Mouse (Mus musculus): ENCODE data around the gene Arhgap21. TPM values are rescaled to one million over a fixed set of nuclear protein-coding genes. Genes with fewer than 3 reads are reported as not detected.

The Arhgap21 gene
- polyA plus RNA-seq, 1 experiment: 33.4 TPM

- no peak for DNase-seq
- H3K4me3 ChIP-seq (replicated peaks; ENCODE audit: extremely low read depth, low read depth, low read length): no peak overlapping the region
- TF ChIP-seq CTCF (IDR thresholded peaks at IDR 0.05; ENCODE audit: insufficient read depth, low read length) (no peak), POLR2A (IDR thresholded peaks at IDR 0.05; ENCODE audit: borderline replicate concordance, extremely low read depth, low read depth, low read length) (no peak)
- no peaks in the 10 kb centered on the region for H3K4me1 ChIP-seq (ENCODE audit: control insufficient read depth, insufficient read depth, low read length)
- WGBS: 82% methylated on average over 8 of the region's 8 CpGs
These were observed 85.4 kb downstream of the Arhgap21 start for GRCm38 (mm10) chr2:20883288-20883687.

GRCm38 (mm10) chr2:20879877-20880605 lies 88.6 kb downstream of the Arhgap21 start:
- no peak for TF ChIP-seq CTCF (IDR thresholded peaks at IDR 0.05; ENCODE audit: insufficient read depth, low read length)
- no peak for TF ChIP-seq POLR2A (IDR thresholded peaks at IDR 0.05; ENCODE audit: borderline replicate concordance, extremely low read depth, low read depth, low read length)
- DNase-seq: no peak
- no peak overlapping the region for H3K4me3 ChIP-seq (replicated peaks; ENCODE audit: extremely low read depth, low read depth, low read length)
- 79% methylated on average over 16 of the region's 16 CpGs for WGBS
- no peaks in the 10 kb centered on the region for H3K4me1 ChIP-seq (ENCODE audit: control insufficient read depth, insufficient read depth, low read length)

GRCm38 (mm10) chr2:20874621-20875020 lies 94.1 kb downstream of the Arhgap21 start:
- Histone ChIP-seq H3K4me3 (replicated peaks; ENCODE audit: extremely low read depth, low read depth, low read length) (no peak overlapping the region), H3K4me1 (ENCODE audit: control insufficient read depth, insufficient read depth, low read length) (no peaks in the 10 kb centered on the region)
- TF ChIP-seq CTCF (IDR thresholded peaks at IDR 0.05; ENCODE audit: insufficient read depth, low read length) (no peak), POLR2A (IDR thresholded peaks at IDR 0.05; ENCODE audit: borderline replicate concordance, extremely low read depth, low read depth, low read length) (no peak)
- WGBS: 92% methylated on average over 5 of the region's 5 CpGs
- no peak for DNase-seq

- Histone ChIP-seq H3K4me3 (replicated peaks; ENCODE audit: extremely low read depth, low read depth, low read length) (no peak overlapping the region), H3K4me1 (ENCODE audit: control insufficient read depth, insufficient read depth, low read length) (no peaks in the 10 kb centered on the region)
- DNase-seq: no peak
- 38% methylated on average over 2 of the region's 2 CpGs for WGBS
- no peak for TF ChIP-seq CTCF (IDR thresholded peaks at IDR 0.05; ENCODE audit: insufficient read depth, low read length)
- no peak for TF ChIP-seq POLR2A (IDR thresholded peaks at IDR 0.05; ENCODE audit: borderline replicate concordance, extremely low read depth, low read depth, low read length)
These were observed 99.3 kb downstream of the Arhgap21 start for GRCm38 (mm10) chr2:20869212-20869965.

GRCm38 (mm10) chr2:20868052-20868451 lies 100.6 kb downstream of the Arhgap21 start:
- TF ChIP-seq POLR2A (IDR thresholded peaks at IDR 0.05; ENCODE audit: borderline replicate concordance, extremely low read depth, low read depth, low read length) (no peak), CTCF (IDR thresholded peaks at IDR 0.05; ENCODE audit: insufficient read depth, low read length) (no peak)
- no peak overlapping the region for H3K4me3 ChIP-seq (replicated peaks; ENCODE audit: extremely low read depth, low read depth, low read length)
- DNase-seq: no peak
- H3K4me1 ChIP-seq (ENCODE audit: control insufficient read depth, insufficient read depth, low read length): no peaks in the 10 kb centered on the region

GRCm38 (mm10) chr2:20865795-20866194 lies 102.9 kb downstream of the Arhgap21 start:
- TF ChIP-seq CTCF (IDR thresholded peaks at IDR 0.05; ENCODE audit: insufficient read depth, low read length): no peak
- no peak for TF ChIP-seq POLR2A (IDR thresholded peaks at IDR 0.05; ENCODE audit: borderline replicate concordance, extremely low read depth, low read depth, low read length)
- no peak for DNase-seq
- WGBS: 84% methylated on average over 3 of the region's 3 CpGs
- no peaks in the 10 kb centered on the region for H3K4me1 ChIP-seq (ENCODE audit: control insufficient read depth, insufficient read depth, low read length)
- H3K4me3 ChIP-seq (replicated peaks; ENCODE audit: extremely low read depth, low read depth, low read length): no peak overlapping the region

- H3K4me3 ChIP-seq (replicated peaks; ENCODE audit: extremely low read depth, low read depth, low read length): no peak overlapping the region
- TF ChIP-seq POLR2A (IDR thresholded peaks at IDR 0.05; ENCODE audit: borderline replicate concordance, extremely low read depth, low read depth, low read length): no peak
- TF ChIP-seq CTCF (IDR thresholded peaks at IDR 0.05; ENCODE audit: insufficient read depth, low read length): no peak
- H3K4me1 ChIP-seq (ENCODE audit: control insufficient read depth, insufficient read depth, low read length): no peaks in the 10 kb centered on the region
- no peak for DNase-seq
- 85% methylated on average over 2 of the region's 2 CpGs for WGBS
These were observed 104.1 kb downstream of the Arhgap21 start for GRCm38 (mm10) chr2:20864569-20864968.

- Histone ChIP-seq H3K4me1 (ENCODE audit: control insufficient read depth, insufficient read depth, low read length) (no peaks in the 10 kb centered on the region), H3K4me3 (replicated peaks; ENCODE audit: extremely low read depth, low read depth, low read length) (no peak overlapping the region)
- 66% methylated on average over 5 of the region's 5 CpGs for WGBS
- no peak for TF ChIP-seq CTCF (IDR thresholded peaks at IDR 0.05; ENCODE audit: insufficient read depth, low read length)
- TF ChIP-seq POLR2A (IDR thresholded peaks at IDR 0.05; ENCODE audit: borderline replicate concordance, extremely low read depth, low read depth, low read length): no peak
- DNase-seq: no peak
These were observed 107.9 kb downstream of the Arhgap21 start for GRCm38 (mm10) chr2:20860756-20861155.

GRCm38 (mm10) chr2:20849346-20849745 lies 119.3 kb downstream of the Arhgap21 start:
- no peak for DNase-seq
- Histone ChIP-seq H3K4me3 (replicated peaks; ENCODE audit: extremely low read depth, low read depth, low read length) (no peak overlapping the region), H3K4me1 (ENCODE audit: control insufficient read depth, insufficient read depth, low read length) (no peaks in the 10 kb centered on the region)
- WGBS: 87% methylated on average over 18 of the region's 18 CpGs
- no peak for TF ChIP-seq CTCF (IDR thresholded peaks at IDR 0.05; ENCODE audit: insufficient read depth, low read length)
- no peak for TF ChIP-seq POLR2A (IDR thresholded peaks at IDR 0.05; ENCODE audit: borderline replicate concordance, extremely low read depth, low read depth, low read length)

Measured in lung, adult 2 months (tissue).